Mouse (Mus musculus): ENCODE results near the gene Samd3. TPM values are rescaled to one million over a fixed set of nuclear protein-coding genes. Genes with fewer than 3 reads are reported as not detected.

The Samd3 gene
- polyA plus RNA-seq, 1 experiment from 2014 or later = not detected

DNA sequence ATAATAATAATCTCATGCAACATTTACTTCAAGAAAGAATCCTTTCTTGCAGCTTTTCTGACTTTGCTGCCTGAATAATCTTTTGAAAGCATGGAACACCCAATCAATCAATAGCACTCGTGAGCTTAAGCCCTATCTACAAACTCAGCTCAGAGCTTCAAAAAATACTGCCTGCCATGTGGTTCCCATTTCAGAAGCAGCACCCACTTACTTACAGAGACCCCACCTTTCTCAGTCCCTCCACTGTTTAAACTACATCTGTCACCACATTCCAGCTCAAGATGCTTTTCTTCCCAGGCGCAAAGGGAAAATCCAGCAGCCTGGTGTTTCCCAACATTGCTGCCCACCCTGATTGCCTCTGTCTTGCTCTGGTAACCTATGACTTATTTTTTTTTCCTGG is 2.8 kb upstream of the Samd3 start:
- Histone ChIP-seq H3K27me3 (ENCODE audit: insufficient read depth, low read length) (no peaks in the 10 kb centered on the region), H3K9me3 (replicated peaks; ENCODE audit: low read length) (no peaks in the 10 kb centered on the region), H3K9ac (ENCODE audit: low read depth, low read length) (no peak overlapping the region), H3K36me3 (ENCODE audit: insufficient read depth, low read length) (no peaks in the 10 kb centered on the region), H3K4me2 (ENCODE audit: low read length) (no peak overlapping the region), H3K4me1 (replicated peaks; ENCODE audit: insufficient read depth, low read length) (no peaks in the 10 kb centered on the region), H3K27ac (no peak overlapping the region), H3K4me3 (replicated peaks; ENCODE audit: low read depth, low read length) (no peak overlapping the region)
- 67% methylated on average over 2 of the region's 2 CpGs for WGBS
- ATAC-seq (replicated peaks; ENCODE audit: low FRiP score, low read depth) (no peak), DNase-seq (ENCODE audit: low spot score) (no peak)
- no peak for TF ChIP-seq CTCF (IDR thresholded peaks at IDR 0.05; ENCODE audit: low read depth)

DNA sequence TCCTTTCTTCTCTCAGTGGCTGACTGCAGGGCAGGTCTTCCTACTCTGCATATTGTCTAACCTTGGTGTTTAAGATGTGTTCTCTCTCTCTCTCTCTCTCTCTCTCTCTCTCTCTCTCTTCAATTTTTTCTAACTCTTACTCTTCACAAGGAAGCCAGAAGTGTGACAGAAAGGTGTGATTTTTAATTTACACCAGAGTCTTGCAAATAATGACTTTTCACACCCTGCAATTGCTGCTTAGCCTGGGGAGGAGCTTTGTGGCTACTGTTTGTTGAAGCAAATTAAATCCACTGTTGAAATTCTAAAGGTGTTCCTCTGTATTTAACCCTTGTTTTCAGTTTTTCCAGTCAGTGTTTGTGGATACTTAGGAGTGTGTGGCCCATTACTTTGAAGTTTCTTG is 1.3 kb upstream of the Samd3 start:
- H3K36me3 ChIP-seq (ENCODE audit: insufficient read depth, low read length) = no peaks in the 10 kb centered on the region
- H3K4me1 ChIP-seq (replicated peaks; ENCODE audit: insufficient read depth, low read length) = no peaks in the 10 kb centered on the region
- no peaks in the 10 kb centered on the region for H3K27me3 ChIP-seq (ENCODE audit: insufficient read depth, low read length)
- TF ChIP-seq CTCF (IDR thresholded peaks at IDR 0.05; ENCODE audit: low read depth) = no peak
- no peak for ATAC-seq (replicated peaks; ENCODE audit: low FRiP score, low read depth)
- H3K4me3 ChIP-seq (replicated peaks; ENCODE audit: low read depth, low read length) = no peak overlapping the region
- no peak overlapping the region for H3K27ac ChIP-seq
- H3K9ac ChIP-seq (ENCODE audit: low read depth, low read length) = no peak overlapping the region
- no peak for DNase-seq (ENCODE audit: low spot score)
- no peaks in the 10 kb centered on the region for H3K9me3 ChIP-seq (replicated peaks; ENCODE audit: low read length)
- no peak overlapping the region for H3K4me2 ChIP-seq (ENCODE audit: low read length)

DNA sequence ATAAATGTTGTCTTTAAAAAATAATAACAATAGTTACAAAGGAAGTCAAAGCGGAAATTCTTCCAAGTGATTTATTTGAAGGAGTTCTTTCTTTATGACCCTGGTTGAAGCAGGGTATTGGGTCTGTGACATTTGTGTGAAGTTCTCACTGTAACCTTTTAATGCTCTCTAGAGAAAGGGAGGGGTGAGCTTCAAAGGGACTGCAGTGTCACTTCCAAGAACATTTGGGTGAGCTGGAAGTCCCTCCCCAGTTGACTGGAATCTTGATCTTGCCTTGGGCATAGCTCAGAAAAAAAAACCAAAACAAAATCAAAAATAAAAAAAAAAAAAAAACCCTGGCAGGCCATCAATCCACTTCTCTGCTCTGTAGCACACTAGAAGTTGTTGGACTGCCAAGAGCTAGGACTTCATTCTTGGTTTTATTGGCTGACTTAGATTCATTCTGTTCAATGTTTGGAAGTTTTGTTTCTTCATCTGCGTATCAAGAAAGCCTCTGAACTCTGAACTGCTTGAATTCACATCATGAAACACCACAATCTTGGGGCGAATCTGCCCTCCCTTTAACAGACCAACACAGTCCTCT is 2.7 kb downstream of the Samd3 start:
- no peak overlapping the region for H3K27ac ChIP-seq
- H3K9me3 ChIP-seq (replicated peaks; ENCODE audit: low read length) = no peaks in the 10 kb centered on the region
- no peaks in the 10 kb centered on the region for H3K36me3 ChIP-seq (ENCODE audit: insufficient read depth, low read length)
- 62% methylated on average over 3 of the region's 3 CpGs for WGBS
- no peaks in the 10 kb centered on the region for H3K4me1 ChIP-seq (replicated peaks; ENCODE audit: insufficient read depth, low read length)
- H3K4me2 ChIP-seq (ENCODE audit: low read length) = no peak overlapping the region
- no peak overlapping the region for H3K9ac ChIP-seq (ENCODE audit: low read depth, low read length)
- TF ChIP-seq CTCF (IDR thresholded peaks at IDR 0.05; ENCODE audit: low read depth) = no peak
- no peak for ATAC-seq (replicated peaks; ENCODE audit: low FRiP score, low read depth)
- DNase-seq (ENCODE audit: low spot score) = peak; percentile 3
- no peaks in the 10 kb centered on the region for H3K27me3 ChIP-seq (ENCODE audit: insufficient read depth, low read length)
- no peak overlapping the region for H3K4me3 ChIP-seq (replicated peaks; ENCODE audit: low read depth, low read length)

DNA sequence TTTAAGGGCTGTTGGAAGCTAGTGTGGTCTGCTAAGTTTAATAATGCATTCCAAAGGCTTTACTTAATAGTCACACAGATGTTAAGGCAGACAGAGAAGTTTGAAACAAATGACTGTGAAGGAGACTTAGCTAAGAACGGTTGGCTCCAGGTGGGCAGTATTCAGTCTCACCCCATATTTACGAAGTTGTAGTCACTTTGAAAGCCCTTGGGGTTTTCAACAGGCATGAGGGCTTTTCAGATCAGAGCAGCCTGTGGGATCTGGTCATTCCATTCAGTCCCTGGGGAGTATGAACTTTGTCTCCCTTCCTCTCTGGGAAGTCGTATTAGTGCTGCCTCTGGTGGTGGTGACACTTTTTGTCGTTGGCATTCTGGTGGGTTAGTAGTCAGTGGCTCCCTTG is 9.1 kb downstream of the Samd3 start:
- Histone ChIP-seq H3K9ac (ENCODE audit: low read depth, low read length) (no peak overlapping the region), H3K9me3 (replicated peaks; ENCODE audit: low read length) (no peaks in the 10 kb centered on the region), H3K27me3 (ENCODE audit: insufficient read depth, low read length) (no peaks in the 10 kb centered on the region), H3K27ac (no peak overlapping the region), H3K4me3 (replicated peaks; ENCODE audit: low read depth, low read length) (no peak overlapping the region), H3K4me1 (replicated peaks; ENCODE audit: insufficient read depth, low read length) (no peaks in the 10 kb centered on the region), H3K36me3 (ENCODE audit: insufficient read depth, low read length) (no peaks in the 10 kb centered on the region), H3K4me2 (ENCODE audit: low read length) (no peak overlapping the region)
- ATAC-seq (replicated peaks; ENCODE audit: low FRiP score, low read depth) (no peak), DNase-seq (ENCODE audit: low spot score) (no peak)
- WGBS = 51% methylated on average over 4 of the region's 4 CpGs
- no peak for TF ChIP-seq CTCF (IDR thresholded peaks at IDR 0.05; ENCODE audit: low read depth)

DNA sequence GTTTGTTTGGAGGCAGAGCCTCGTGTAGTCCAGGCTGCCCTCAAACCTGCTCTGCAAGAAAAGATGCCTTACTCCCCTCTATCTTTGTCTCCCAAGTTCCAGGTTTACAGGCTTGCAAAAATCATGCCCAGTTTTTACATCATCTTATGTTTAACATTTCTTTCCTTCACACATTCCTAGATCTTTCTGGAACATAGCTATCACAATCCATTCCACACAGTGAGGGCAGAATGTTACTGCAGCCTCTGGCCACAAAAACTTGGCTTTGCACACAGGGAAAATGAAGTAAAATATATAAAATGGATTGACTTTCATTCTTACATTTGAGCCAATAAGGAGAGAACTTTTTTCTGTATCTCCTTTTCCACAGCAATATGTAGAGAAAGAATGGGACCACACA is 9.6 kb downstream of the Samd3 start:
- no peaks in the 10 kb centered on the region for H3K4me1 ChIP-seq (replicated peaks; ENCODE audit: insufficient read depth, low read length)
- ATAC-seq (replicated peaks; ENCODE audit: low FRiP score, low read depth) (no peak), DNase-seq (ENCODE audit: low spot score) (no peak)
- no peak overlapping the region for H3K4me3 ChIP-seq (replicated peaks; ENCODE audit: low read depth, low read length)
- H3K9ac ChIP-seq (ENCODE audit: low read depth, low read length) = no peak overlapping the region
- H3K36me3 ChIP-seq (ENCODE audit: insufficient read depth, low read length) = no peaks in the 10 kb centered on the region
- no peak overlapping the region for H3K27ac ChIP-seq
- no peaks in the 10 kb centered on the region for H3K9me3 ChIP-seq (replicated peaks; ENCODE audit: low read length)
- no peaks in the 10 kb centered on the region for H3K27me3 ChIP-seq (ENCODE audit: insufficient read depth, low read length)
- TF ChIP-seq CTCF (IDR thresholded peaks at IDR 0.05; ENCODE audit: low read depth) = no peak
- WGBS = 69% methylated on average over 1 of the region's 1 CpGs
- no peak overlapping the region for H3K4me2 ChIP-seq (ENCODE audit: low read length)

DNA sequence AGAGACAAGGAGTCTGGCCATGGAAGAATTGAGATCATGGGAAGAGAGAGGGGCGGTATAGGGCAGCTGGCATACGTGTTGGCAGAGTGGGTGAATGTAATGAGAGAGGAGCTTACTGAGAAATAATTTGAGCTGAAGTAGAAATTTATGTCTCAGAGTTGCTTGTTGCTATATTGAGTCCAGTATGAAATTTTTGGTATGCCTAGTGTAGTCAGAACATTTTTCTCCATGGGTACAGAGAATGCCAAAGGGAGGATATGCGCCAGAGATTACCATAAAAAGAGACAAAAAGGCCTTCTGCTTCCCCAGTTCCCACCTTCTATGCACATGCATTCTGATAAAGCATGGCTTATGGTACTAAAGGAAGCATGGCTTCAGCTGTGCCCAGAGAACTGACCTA is 13.7 kb downstream of the Samd3 start:
- no peak for DNase-seq (ENCODE audit: low spot score)
- Histone ChIP-seq H3K27ac (no peak overlapping the region), H3K36me3 (ENCODE audit: insufficient read depth, low read length) (no peaks in the 10 kb centered on the region), H3K4me1 (replicated peaks; ENCODE audit: insufficient read depth, low read length) (no peaks in the 10 kb centered on the region), H3K27me3 (ENCODE audit: insufficient read depth, low read length) (no peaks in the 10 kb centered on the region), H3K9ac (ENCODE audit: low read depth, low read length) (no peak overlapping the region), H3K4me2 (ENCODE audit: low read length) (no peak overlapping the region), H3K4me3 (replicated peaks; ENCODE audit: low read depth, low read length) (no peak overlapping the region), H3K9me3 (replicated peaks; ENCODE audit: low read length) (no peaks in the 10 kb centered on the region)
- no peak for TF ChIP-seq CTCF (IDR thresholded peaks at IDR 0.05; ENCODE audit: low read depth)
- 90% methylated on average over 3 of the region's 3 CpGs for WGBS
- no peak for ATAC-seq (replicated peaks; ENCODE audit: low FRiP score, low read depth)

DNA sequence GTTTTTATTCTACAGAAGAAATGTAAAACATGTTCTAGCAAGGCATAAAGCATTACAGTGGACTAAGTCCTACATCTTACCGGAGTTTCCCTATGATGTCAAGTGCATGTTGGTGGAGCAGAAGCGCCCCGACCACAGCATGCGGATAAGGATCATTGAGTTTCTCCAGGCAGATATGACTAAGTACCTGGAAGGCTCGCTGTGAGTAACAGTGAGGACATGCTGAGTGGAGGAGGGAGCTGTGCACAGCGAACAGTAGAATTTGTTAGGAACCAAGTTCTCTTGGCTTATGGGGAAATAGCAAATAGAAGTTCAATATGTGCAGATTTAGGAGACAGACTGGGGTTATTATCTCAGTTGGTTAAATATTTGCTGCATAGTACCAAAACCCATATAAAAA is 15.0 kb downstream of the Samd3 start:
- Histone ChIP-seq H3K9me3 (replicated peaks; ENCODE audit: low read length) (no peaks in the 10 kb centered on the region), H3K4me3 (replicated peaks; ENCODE audit: low read depth, low read length) (no peak overlapping the region), H3K36me3 (ENCODE audit: insufficient read depth, low read length) (no peaks in the 10 kb centered on the region), H3K27ac (no peak overlapping the region), H3K4me1 (replicated peaks; ENCODE audit: insufficient read depth, low read length) (no peaks in the 10 kb centered on the region), H3K9ac (ENCODE audit: low read depth, low read length) (no peak overlapping the region), H3K27me3 (ENCODE audit: insufficient read depth, low read length) (no peaks in the 10 kb centered on the region), H3K4me2 (ENCODE audit: low read length) (no peak overlapping the region)
- 65% methylated on average over 6 of the region's 6 CpGs for WGBS
- DNase-seq (ENCODE audit: low spot score) = no peak
- ATAC-seq (replicated peaks; ENCODE audit: low FRiP score, low read depth) = no peak
- TF ChIP-seq CTCF (IDR thresholded peaks at IDR 0.05; ENCODE audit: low read depth) = no peak

Data from kidney, postnatal 0 days (tissue).